7 mouse cellular contexts compared by ENCODE assay signal in the genomic region with DNA sequence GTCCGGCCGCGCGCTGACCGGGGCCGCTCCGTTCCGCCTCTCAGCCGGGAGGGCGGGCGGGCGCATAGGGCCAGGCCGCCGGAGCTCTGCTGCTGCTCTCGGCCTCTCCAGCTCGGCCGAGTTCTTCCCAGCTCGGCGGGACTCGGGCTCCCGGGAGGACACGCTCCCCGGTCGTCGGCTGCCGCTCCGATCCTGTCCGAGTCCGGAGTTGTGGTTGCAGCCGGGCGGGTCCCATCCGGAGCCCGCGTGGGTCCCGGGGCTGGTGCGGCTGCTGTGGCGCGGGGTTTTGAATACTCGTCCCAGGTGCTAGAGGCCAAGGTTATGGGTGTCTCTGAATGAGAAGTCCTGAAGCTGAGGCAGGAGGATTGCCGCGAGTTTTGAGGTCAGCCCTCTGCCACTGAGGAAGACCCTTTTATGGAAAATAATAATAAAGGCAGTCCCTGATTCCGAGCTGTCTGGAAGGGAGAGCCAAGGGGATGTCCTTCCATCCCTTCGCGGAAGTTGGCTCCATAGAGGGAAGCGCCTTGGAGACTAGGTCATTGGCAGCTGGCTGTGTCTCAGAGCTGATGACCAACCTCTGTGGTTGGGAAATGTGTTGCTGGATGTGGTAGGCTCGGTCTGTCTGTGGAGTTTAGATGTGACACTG. TPM values are rescaled to one million over a fixed set of nuclear protein-coding genes. Genes with fewer than 3 reads are reported as not detected.
A peak's percentile ranks its signal among the peaks of the same experiment; 100 is the strongest.
DNase-seq lines count a peak whose midpoint lies in the region; ATAC-seq and TF ChIP-seq lines count a peak whose summit lies in the region.

No protein-coding gene starts in this region.

- peak overlapping the region; percentile 92 for H3K9ac ChIP-seq in embryonic facial prominence, embryonic 13.5 days
- H3K9ac ChIP-seq in kidney, postnatal 0 days (ENCODE audit: low read depth, low read length) = peak overlapping the region; percentile 80

- H3K9me3 ChIP-seq in embryonic facial prominence, embryonic 13.5 days = no peaks in the 10 kb centered on the region
- H3K9me3 ChIP-seq in heart, embryonic 10.5 days = no peaks in the 10 kb centered on the region
- H3K9me3 ChIP-seq in kidney, postnatal 0 days (replicated peaks; ENCODE audit: low read length) = no peaks in the 10 kb centered on the region

- H3K4me3 ChIP-seq in embryonic facial prominence, embryonic 13.5 days = peak overlapping the region; percentile 96
- peak overlapping the region; percentile 93 for H3K4me3 ChIP-seq in heart, embryonic 10.5 days
- H3K4me3 ChIP-seq in kidney, postnatal 0 days (replicated peaks; ENCODE audit: low read depth, low read length) = peak overlapping the region; percentile 79

- no peaks in the 10 kb centered on the region for H3K27me3 ChIP-seq in embryonic facial prominence, embryonic 13.5 days
- H3K27me3 ChIP-seq in heart, embryonic 10.5 days (ENCODE audit: insufficient read depth, poor library complexity, severe bottlenecking) = no peaks in the 10 kb centered on the region
- no peaks in the 10 kb centered on the region for H3K27me3 ChIP-seq in kidney, postnatal 0 days (ENCODE audit: insufficient read depth, low read length)

- H3K36me3 ChIP-seq in embryonic facial prominence, embryonic 13.5 days = no peaks in the 10 kb centered on the region
- no peaks in the 10 kb centered on the region for H3K36me3 ChIP-seq in heart, embryonic 10.5 days
- no peaks in the 10 kb centered on the region for H3K36me3 ChIP-seq in kidney, postnatal 0 days (ENCODE audit: insufficient read depth, low read length)

- 1% methylated on average over 40 of the region's 46 CpGs for WGBS in embryonic facial prominence, embryonic 13.5 days
- under 1% methylated on average over 43 of the region's 46 CpGs for WGBS in heart, embryonic 10.5 days
- under 1% methylated on average over 34 of the region's 46 CpGs for WGBS in kidney, postnatal 0 days

- H3K4me1 ChIP-seq in embryonic facial prominence, embryonic 13.5 days = peaks cover 18% of the 10 kb centered on the region
- H3K4me1 ChIP-seq in heart, embryonic 10.5 days = peaks cover 29% of the 10 kb centered on the region
- peaks cover 20% of the 10 kb centered on the region for H3K4me1 ChIP-seq in kidney, postnatal 0 days (replicated peaks; ENCODE audit: insufficient read depth, low read length)

- peak overlapping the region; percentile 83 for H3K4me2 ChIP-seq in embryonic facial prominence, embryonic 13.5 days
- peak overlapping the region; percentile 65 for H3K4me2 ChIP-seq in kidney, postnatal 0 days (ENCODE audit: low read length)

- TF ChIP-seq CTCF in kidney, postnatal 0 days (IDR thresholded peaks at IDR 0.05; ENCODE audit: low read depth) = no peak

- DNase-seq in CD4-positive helper T cell, adult 2 months (ENCODE audit: low read depth, low spot score) = peak; percentile 69
- DNase-seq in MEL-GATA-1-ER (ENCODE audit: extremely low read depth, low read depth) = peak; percentile 43
- DNase-seq in heart, embryonic 10.5 days (ENCODE audit: low spot score) = peak; percentile 85
- DNase-seq in kidney, postnatal 0 days (ENCODE audit: low spot score) = peak; percentile 61
- peak; percentile 64 for DNase-seq in lung, postnatal 25 days (ENCODE audit: low spot score)
- peak; percentile 34 for DNase-seq in ovary, postnatal 36 days (ENCODE audit: low spot score)

- peak overlapping the region; percentile 78 for H3K27ac ChIP-seq in embryonic facial prominence, embryonic 13.5 days
- H3K27ac ChIP-seq in heart, embryonic 10.5 days = peak overlapping the region; percentile 93
- H3K27ac ChIP-seq in kidney, postnatal 0 days = peak overlapping the region; percentile 89

- peak; percentile 73 for ATAC-seq in embryonic facial prominence, embryonic 13.5 days (ENCODE audit: insufficient number of reproducible peaks, insufficient read depth, low FRiP score, low TSS enrichment, low read depth)
- peak; percentile 73 for ATAC-seq in kidney, postnatal 0 days (replicated peaks; ENCODE audit: low FRiP score, low read depth)

RNA-seq across cellular contexts. Expression of gene Rabgef1, which starts 0.5 kb away (rescaled TPM):
- 25.8 and 28.0 TPM in 2 replicates for polyA plus RNA-seq in embryonic facial prominence, embryonic 13.5 days (2015; fragmentation: Nextera tagmentation; extraction: Ambion mirVana)
- 21.2 and 25.5 TPM in 2 replicates for polyA plus RNA-seq in heart, embryonic 10.5 days (2016; fragmentation: Nextera tagmentation; extraction: Ambion mirVana)
- polyA plus RNA-seq in kidney, postnatal 0 days (2015; fragmentation: Nextera tagmentation; extraction: Ambion mirVana) = 28.1 and 31.8 TPM in 2 replicates

RNA-seq across cellular contexts. Expression of gene Kctd7, which starts 27.4 kb away (rescaled TPM):
- polyA plus RNA-seq in embryonic facial prominence, embryonic 13.5 days (2015; fragmentation: Nextera tagmentation; extraction: Ambion mirVana) = 6.1 and 7.2 TPM in 2 replicates
- 4.4 and 4.8 TPM in 2 replicates for polyA plus RNA-seq in heart, embryonic 10.5 days (2016; fragmentation: Nextera tagmentation; extraction: Ambion mirVana)
- polyA plus RNA-seq in kidney, postnatal 0 days (2015; fragmentation: Nextera tagmentation; extraction: Ambion mirVana) = 4.0 and 4.2 TPM in 2 replicates

RNA-seq across cellular contexts. Expression of gene Tmem248, which starts 44.8 kb away (rescaled TPM):
- polyA plus RNA-seq in embryonic facial prominence, embryonic 13.5 days (2015; fragmentation: Nextera tagmentation; extraction: Ambion mirVana) = 31.8 and 33.3 TPM in 2 replicates
- 30.9 and 35.7 TPM in 2 replicates for polyA plus RNA-seq in heart, embryonic 10.5 days (2016; fragmentation: Nextera tagmentation; extraction: Ambion mirVana)
- 33.6 and 41.1 TPM in 2 replicates for polyA plus RNA-seq in kidney, postnatal 0 days (2015; fragmentation: Nextera tagmentation; extraction: Ambion mirVana)

Comparison
In these comparisons a context has a peak if more than half of its experiments do, and no peak if none do; other contexts are left out.
1. Peak in every context shown above with its lines: DNase-seq, ATAC-seq, H3K4me3 ChIP-seq and H3K27ac ChIP-seq.
2. DNase-seq: peak in every context shown above with its lines; median percentile 85 in heart, embryonic 10.5 days; 69 in CD4-positive helper T cell, adult 2 months; 64 in lung, postnatal 25 days; 61 in kidney, postnatal 0 days; 43 in MEL-GATA-1-ER; 34 in ovary, postnatal 36 days.